Mouse (Mus musculus): ENCODE measurements around the gene Tchp. TPM values are rescaled to one million over a fixed set of nuclear protein-coding genes. Genes with fewer than 3 reads are reported as not detected.

Gene Tchp
- polyA plus RNA-seq, 3 experiments from 2014 or later = 4.4 to 30.2 (median 13.8) TPM

DNA sequence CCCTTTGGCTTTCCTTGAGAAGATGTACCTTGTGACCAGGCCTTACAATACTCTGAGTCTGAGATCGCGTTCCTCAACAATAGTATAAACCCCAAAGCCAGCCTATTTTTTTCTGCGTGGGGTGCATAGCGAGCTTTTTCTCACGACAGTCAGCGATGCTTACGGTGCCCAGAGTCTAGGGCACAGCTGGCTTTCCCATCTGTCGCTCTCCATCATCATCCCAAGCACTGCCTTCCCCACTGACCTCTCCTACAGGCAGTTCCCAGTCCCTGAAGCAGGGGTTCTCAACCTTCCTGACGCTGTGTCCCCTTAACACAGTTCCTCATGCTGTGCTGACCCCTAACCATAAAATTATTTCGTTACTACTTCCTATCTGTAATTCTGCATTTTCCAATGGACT lies 35.0 kb downstream of the Tchp start:
- ATAC-seq = no peak

DNA sequence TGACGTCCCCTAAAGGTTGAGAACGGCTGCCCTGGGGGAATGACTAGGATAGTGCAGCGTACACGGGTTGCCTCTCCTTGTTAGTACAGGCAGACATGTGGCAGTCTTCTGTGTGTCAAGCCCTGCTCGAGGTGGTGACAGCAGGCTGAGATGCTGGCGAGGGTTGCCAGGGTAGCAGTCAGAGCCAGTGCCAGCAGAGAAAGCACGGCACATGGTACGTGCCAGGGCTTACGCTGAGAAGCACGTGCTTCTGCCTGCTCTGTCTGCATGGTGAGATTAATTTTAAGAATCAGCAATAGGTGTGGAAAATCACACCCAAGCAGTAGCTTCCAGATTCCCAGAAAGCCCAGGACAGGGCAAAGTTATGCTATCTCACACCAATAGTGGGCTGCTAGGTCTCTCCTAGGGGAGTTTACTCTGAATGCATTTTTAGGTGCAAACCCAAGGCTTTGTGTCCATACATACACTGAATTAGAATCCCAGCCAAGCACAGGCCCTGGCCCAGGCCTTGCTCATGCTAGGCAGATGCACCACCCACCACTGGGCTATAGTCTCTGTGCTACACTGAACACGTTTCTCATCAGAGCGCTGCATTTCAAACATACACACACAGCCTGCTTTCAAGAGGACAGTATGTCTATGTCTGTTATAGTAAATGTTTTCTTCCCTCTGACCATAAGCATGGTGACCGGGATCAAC lies 35.6 kb downstream of the Tchp start:
- no peak for ATAC-seq

- no peak for ATAC-seq
Measured at GRCm38 (mm10) chr5:114743697-114744090, 36.1 kb downstream of the Tchp start.

DNA sequence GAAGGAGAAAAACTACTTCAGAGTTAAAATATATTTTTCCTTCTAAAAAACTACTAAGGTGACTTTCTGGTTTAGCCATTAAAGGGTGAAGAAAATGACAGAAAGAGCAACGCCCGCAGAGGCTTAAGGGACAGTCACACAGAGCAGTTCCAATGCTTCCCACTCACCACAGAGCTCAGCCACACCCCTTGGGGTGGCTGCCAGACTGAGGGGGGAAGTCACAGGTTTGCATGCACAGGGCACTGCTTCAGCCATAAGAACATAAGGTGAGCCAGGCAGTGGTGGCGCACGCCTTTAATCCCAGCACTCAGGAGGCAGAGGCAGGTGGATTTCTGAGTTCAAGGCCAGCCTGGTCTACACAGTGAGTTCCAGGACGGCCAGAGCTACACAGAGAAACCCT lies 38.0 kb downstream of the Tchp start:
- no peak for ATAC-seq

- no peak for ATAC-seq
Measured at GRCm38 (mm10) chr5:114746886-114747285, 39.3 kb downstream of the Tchp start.

DNA sequence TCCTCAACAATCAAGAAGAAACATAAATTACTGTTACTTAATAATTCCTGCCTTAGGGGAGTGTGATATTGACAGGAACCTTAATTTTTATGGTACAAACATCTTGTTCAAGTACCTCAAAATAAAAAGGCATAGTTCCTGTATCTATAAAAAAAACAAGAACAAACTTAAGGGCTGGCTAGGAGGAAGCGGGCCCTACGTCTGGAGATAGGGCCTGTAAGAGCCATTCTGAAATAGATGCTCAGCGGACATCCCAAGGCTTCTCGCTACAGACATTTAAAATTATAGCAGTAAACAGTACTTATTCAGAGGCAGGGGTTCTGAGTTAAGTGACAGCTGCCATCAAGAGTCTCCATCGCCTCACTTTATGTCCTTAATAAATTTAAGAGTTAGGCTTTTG lies 40.0 kb downstream of the Tchp start:
- ATAC-seq = no peak

DNA sequence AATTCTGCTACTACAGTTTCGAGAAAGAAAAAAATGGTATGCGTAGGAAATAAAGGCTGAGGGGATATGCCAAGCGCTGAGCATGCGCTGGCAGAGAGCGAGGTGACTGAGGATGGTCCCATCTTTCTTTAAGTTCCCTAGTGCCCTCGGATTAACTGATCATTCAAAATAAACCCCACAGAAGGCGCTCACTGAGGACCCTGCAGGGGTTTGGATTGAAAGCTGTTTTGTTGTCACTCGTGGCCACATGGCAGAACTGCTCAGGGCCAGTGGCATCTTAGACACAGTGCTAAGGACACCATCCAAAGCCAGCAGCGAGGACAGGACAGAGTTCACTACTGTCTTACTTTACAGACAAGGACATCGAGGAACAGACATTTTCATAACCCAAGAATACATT lies 42.8 kb downstream of the Tchp start:
- no peak for ATAC-seq

DNA sequence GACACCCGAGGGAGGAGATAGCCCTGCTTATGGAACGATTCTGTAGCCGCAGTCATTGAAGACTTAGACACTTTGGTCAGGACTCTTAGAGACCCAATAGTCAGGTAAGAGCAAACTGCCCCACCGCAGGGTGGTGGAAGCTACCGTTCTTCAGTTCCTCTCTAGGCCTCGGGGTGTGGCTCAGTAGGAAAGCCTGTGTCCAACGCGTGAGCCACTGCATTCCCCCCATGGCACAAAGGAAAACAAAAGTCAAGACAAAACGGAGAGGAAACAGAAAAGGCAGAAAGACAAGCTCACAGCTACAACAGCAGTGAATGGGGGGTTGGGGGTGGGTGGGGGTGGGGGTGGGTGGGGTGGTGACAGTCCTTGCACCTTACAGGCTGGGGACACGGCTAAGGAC lies 44.8 kb downstream of the Tchp start:
- ATAC-seq = no peak

- no peak for ATAC-seq
Measured at GRCm38 (mm10) chr5:114753384-114753783, 45.8 kb downstream of the Tchp start.

DNA sequence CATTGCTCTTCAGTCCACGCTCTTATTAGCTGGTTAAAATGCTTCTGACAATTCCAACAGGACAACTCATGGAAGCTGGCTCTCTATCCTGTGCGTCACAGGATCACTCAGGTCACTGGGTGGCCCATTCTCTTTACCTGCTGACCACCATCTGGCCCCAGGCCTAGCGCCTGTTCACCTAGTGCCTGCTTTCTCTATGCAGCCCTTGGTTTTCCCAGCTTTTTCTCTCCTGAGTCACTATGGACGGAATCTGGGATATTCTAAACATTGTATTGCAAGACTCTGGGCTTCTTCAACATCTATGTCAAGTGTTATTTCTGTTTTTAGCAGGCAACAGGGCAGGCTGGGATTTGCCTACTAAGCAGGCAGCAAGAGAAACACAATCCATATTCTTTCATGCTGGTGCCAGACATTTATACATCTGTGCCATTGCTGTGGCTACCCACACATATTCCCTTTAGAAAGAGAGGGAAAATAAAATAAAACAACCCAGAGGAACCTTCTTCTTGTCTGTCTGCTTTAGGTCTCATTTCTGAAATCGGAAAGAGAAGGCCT lies 52.1 kb downstream of the Tchp start:
- no peak for ATAC-seq

DNA sequence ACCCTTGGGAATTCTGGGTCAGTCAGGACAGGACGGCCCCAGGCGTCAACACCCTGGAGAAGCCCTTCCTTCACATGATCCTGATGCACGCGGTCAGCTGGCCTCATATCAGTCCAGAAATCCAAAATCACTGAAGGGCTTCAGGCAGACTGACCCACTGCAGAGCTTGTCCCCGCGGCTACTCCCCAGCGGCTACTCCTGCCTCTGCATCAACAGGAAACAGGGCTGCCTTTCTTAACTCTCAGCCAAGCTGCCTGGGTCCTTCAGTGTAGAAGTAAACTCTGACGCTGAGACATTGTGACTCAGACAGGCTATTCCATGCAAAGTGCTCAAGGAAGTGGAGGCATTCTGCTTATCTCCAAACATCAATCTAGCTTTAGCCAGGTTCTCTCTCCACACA lies 54.4 kb downstream of the Tchp start:
- no peak for ATAC-seq

GRCm38 (mm10) chr5:114764812-114765735 lies 57.5 kb downstream of the Tchp start:
- no peak for ATAC-seq

- no peak for ATAC-seq
Measured at GRCm38 (mm10) chr5:114766686-114767085, 59.1 kb downstream of the Tchp start.

GRCm38 (mm10) chr5:114767185-114767584 lies 59.6 kb downstream of the Tchp start:
- ATAC-seq = no peak

DNA sequence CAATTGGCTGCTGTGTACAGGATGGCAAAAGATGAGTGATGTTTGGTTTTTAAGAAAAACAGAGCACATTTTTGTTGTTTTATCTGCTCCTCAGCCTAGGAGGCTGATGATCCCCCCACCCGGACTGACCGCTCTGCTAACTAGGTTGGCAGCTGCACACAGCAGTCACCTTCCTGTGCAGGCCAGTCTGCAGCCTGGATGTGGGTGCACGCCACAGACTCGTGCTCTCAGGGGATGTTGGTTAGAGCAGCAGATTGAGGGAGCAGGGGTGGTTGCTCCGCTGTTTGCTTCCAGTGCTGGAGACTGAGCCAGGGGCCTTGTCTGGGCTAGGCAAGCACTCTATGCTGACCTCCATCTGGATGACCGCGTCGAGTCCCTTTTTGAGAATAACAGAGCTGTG lies 62.2 kb downstream of the Tchp start:
- ATAC-seq = no peak

GRCm38 (mm10) chr5:114771796-114772195 lies 64.2 kb downstream of the Tchp start:
- ATAC-seq = no peak

Other genes with a start within 250 kb of the Tchp start
- not detected for gene Fam222a, start 139.7 kb upstream of the Tchp start, polyA plus RNA-seq (2017; shearing (Covaris generic))
- gene Trpv4, start 49.3 kb upstream of the Tchp start, polyA plus RNA-seq (2017; shearing (Covaris generic)) = under 1 TPM; 0.19 to 0.90 (median 0.47) TPM
- gene Gltp, start 16.8 kb upstream of the Tchp start, polyA plus RNA-seq (2017; shearing (Covaris generic)) = 100 to 1,000 TPM; 220 to 248 (median 235) TPM
- 10 to 100 TPM; 18.9 to 22.4 (median 21.2) TPM for gene Ankrd13a, start 66.9 kb downstream of the Tchp start, polyA plus RNA-seq (2017; shearing (Covaris generic))
- gene Git2, start 67.8 kb downstream of the Tchp start, polyA plus RNA-seq (2017; shearing (Covaris generic)) = 100 to 1,000 TPM; 115 to 202 (median 146) TPM
- gene 1500011B03Rik, start 115.7 kb downstream of the Tchp start, polyA plus RNA-seq (2017; shearing (Covaris generic)) = 10 to 100 TPM; 41.1 to 61.7 (median 50.2) TPM
- not detected for gene 4930519G04Rik, start 145.9 kb downstream of the Tchp start, polyA plus RNA-seq (2017; shearing (Covaris generic))
- not detected for gene Gm9936, start 150.9 kb downstream of the Tchp start, polyA plus RNA-seq (2017; shearing (Covaris generic))
- 10 to 100 TPM in 2 of 3 experiments, 1 to 10 TPM in 1; 8.4 to 15.2 (median 12.1) TPM for gene Oasl2, start 189.2 kb downstream of the Tchp start, polyA plus RNA-seq (2017; shearing (Covaris generic))
- 1 to 10 TPM; 1.9 to 3.9 (median 2.6) TPM for gene Oasl1, start 215.5 kb downstream of the Tchp start, polyA plus RNA-seq (2017; shearing (Covaris generic))
- gene 2210016L21Rik, start 234.4 kb downstream of the Tchp start, polyA plus RNA-seq (2017; shearing (Covaris generic)) = 10 to 100 TPM; 33.3 to 49.6 (median 36.0) TPM